ENCODE assay signal across 8 mouse cellular contexts in the genomic region with DNA sequence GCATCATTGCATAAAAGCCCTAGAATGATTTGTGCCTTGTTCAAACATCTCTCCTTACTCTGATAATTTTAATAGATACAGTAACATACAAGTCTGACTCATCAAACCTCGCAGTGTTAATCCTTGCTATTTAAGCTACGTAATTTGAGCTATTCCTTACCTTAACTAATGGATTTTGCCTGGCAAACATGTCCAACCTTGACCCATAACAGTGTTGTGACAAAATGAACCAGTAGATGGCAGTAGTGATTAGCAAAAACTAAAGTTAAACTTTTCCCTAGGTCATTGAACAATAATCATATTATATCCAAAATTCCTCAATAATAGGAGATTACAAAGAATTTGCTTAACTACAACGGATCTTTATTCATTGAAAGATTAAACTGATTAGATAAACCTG.
DNase-seq lines count a peak whose midpoint lies in the region; TF ChIP-seq lines count a peak whose summit lies in the region.

No protein-coding gene starts in this region.

- no peaks in the 10 kb centered on the region for H3K4me1 ChIP-seq in cerebellum, adult 2 months (ENCODE audit: control insufficient read depth, insufficient read depth, low read length)

- peak; percentile 54 for TF ChIP-seq CTCF in cerebellum, adult 2 months (IDR thresholded peaks at IDR 0.05; ENCODE audit: borderline replicate concordance, insufficient read depth, low read depth, low read length)

- peak in 1 of 2 experiments; percentile 6 for DNase-seq in cerebellum, adult 2 months
- DNase-seq in cerebellum, postnatal 36 days: no peak
- peak; percentile 40 to 44 for DNase-seq in left cerebral cortex, postnatal 25 days (ENCODE audit: low spot score in 2 of 2)
- DNase-seq in left cerebral cortex, adult 8-10 months (ENCODE audit: low spot score in 2 of 2): no peak
- DNase-seq in c-Kit-positive CD71-positive TER-119-positive erythroid progenitor cells, embryonic 14.5 days (ENCODE audit: low spot score): peak; percentile 2
- DNase-seq in mesoderm, embryonic 11.5 days (ENCODE audit: low read depth, low spot score): peak; percentile 46
- no peak for DNase-seq in urinary bladder, postnatal 10 days (ENCODE audit: low spot score)
- DNase-seq in frontal cortex, postnatal 14 days (ENCODE audit: low spot score in 2 of 2): no peak

- no peak overlapping the region for H3K27ac ChIP-seq in cerebellum, adult 2 months (ENCODE audit: insufficient read depth, low read length)

- intact Hi-C loops in left cerebral cortex, postnatal 25 days (cut with DNase I): no loop called here

- 7% methylated on average over 3 of the region's 3 CpGs for WGBS in cerebellum, adult 2 months

- TF ChIP-seq POLR2A in cerebellum, adult 2 months (IDR thresholded peaks at IDR 0.05; ENCODE audit: borderline replicate concordance, insufficient read depth, low read length): no peak

- H3K4me3 ChIP-seq in cerebellum, adult 2 months (replicated peaks; ENCODE audit: insufficient read depth, low read depth, low read length): no peak overlapping the region

- H3K27me3 ChIP-seq in cerebellum, adult 2 months (ENCODE audit: control insufficient read depth, insufficient read depth, low read length): no peaks in the 10 kb centered on the region

Comparison
In these comparisons a context has a peak if more than half of its experiments do, and no peak if none do; other contexts are left out.
1. DNase-seq: peak in left cerebral cortex, postnatal 25 days (2 of 2), c-Kit-positive CD71-positive TER-119-positive erythroid progenitor cells, embryonic 14.5 days (single experiment) and mesoderm, embryonic 11.5 days (single experiment); none in cerebellum, postnatal 36 days (0 of 2), left cerebral cortex, adult 8-10 months (0 of 2), urinary bladder, postnatal 10 days (single experiment) and frontal cortex, postnatal 14 days (0 of 2).